Mouse (Mus musculus) heart, embryonic 14.5 days (tissue): ENCODE data around the gene Nol6. TPM values are rescaled to one million over a fixed set of nuclear protein-coding genes. Genes with fewer than 3 reads are reported as not detected.

Experiments used
- ATAC-seq: fragments of 200-750 bp; cut with Nextera tagmentation; 2 replicates; pipeline ENCODE4 v1.8.0; 2017; ENCODE audit warnings: low read depth, moderate TSS enrichment; ENCODE audit not compliant: insufficient number of reproducible peaks, insufficient read depth, low FRiP score
- H3K27ac ChIP-seq, 2 experiments: fragments of 200-500 bp in 1 of 2; fragments of 300-500 bp in 1 of 2; sonication (generic) in 1 of 2; replicated peaks in 1 of 2; 2 replicates each; pipeline ENCODE4 v1.5.1; 2012 to 2014; ENCODE audit warnings: low read depth in 2 of 2, low read length in 2 of 2, control low read depth in 1 of 2, mild to moderate bottlenecking in 1 of 2, mixed read lengths in 1 of 2; ENCODE audit not compliant: control insufficient read depth in 1 of 2, insufficient read depth in 1 of 2
- H3K27me3 ChIP-seq: fragments of 300-500 bp; sonication (generic); 2 replicates; pipeline ENCODE4 v1.6.1; 2014; ENCODE audit warnings: mild to moderate bottlenecking, low read length, control low read depth; ENCODE audit not compliant: control insufficient read depth, insufficient read depth
- H3K36me3 ChIP-seq: fragments of 300-500 bp; sonication (generic); 2 replicates; pipeline ENCODE4 v1.6.1; 2014; ENCODE audit warnings: mild to moderate bottlenecking, control low read depth, low read length, mixed read lengths; ENCODE audit not compliant: control insufficient read depth, insufficient read depth
- H3K4me1 ChIP-seq, 2 experiments: fragments of 200-500 bp in 1 of 2; fragments of 300-500 bp in 1 of 2; sonication (generic) in 1 of 2; 2 replicates each; pipeline ENCODE4 v1.6.1; 2012 to 2014; ENCODE audit warnings: low read length in 2 of 2, control low read depth in 1 of 2, mixed read lengths in 1 of 2; ENCODE audit not compliant: control insufficient read depth in 2 of 2, insufficient read depth in 2 of 2
- H3K4me2 ChIP-seq: fragments of 300-500 bp; sonication (generic); 2 replicates; pipeline ENCODE4 v1.6.1; 2014; ENCODE audit warnings: mild to moderate bottlenecking, low read length
- H3K4me3 ChIP-seq, 2 experiments: fragments of 200-500 bp in 1 of 2; fragments of 300-500 bp in 1 of 2; sonication (generic) in 1 of 2; 2 replicates each; pipeline ENCODE4 v1.5.1; 2012 to 2014; ENCODE audit warnings: low read length in 2 of 2, mild to moderate bottlenecking in 2 of 2, control low read depth in 1 of 2, low read depth in 1 of 2, moderate library complexity in 1 of 2; ENCODE audit not compliant: control insufficient read depth in 1 of 2, insufficient read depth in 1 of 2
- H3K9ac ChIP-seq: fragments of 300-500 bp; sonication (generic); 2 replicates; pipeline ENCODE4 v1.6.1; 2014; ENCODE audit warnings: mild to moderate bottlenecking, low read length
- H3K9me3 ChIP-seq: fragments of 300-500 bp; sonication (generic); 2 replicates; pipeline ENCODE4 v1.6.1; 2016; ENCODE audit warnings: low read length, control low read depth; ENCODE audit not compliant: control insufficient read depth
- WGBS: fragments of 180-500 bp; shearing (Covaris S2); extraction: QIAGEN DNeasy Blood & Tissue Kit; methylation state at CpG from one replicate; pipeline ENCODE4 v1.1.7; 2014; 5-methylcytosine and 5-hydroxymethylcytosine counted together
- polyA plus RNA-seq: library from polyadenylated mRNA; unstranded; fragments of >200 nt; fragmentation: Nextera tagmentation; extraction: Ambion mirVana; gene quantifications from 2 replicates; pipeline ENCODE4 v1.2.1, GENCODE M21; 2014

Nol6 gene
- 12.4 and 14.6 TPM in 2 replicates for polyA plus RNA-seq

GRCm38 (mm10) chr4:41124180-41124951 lies at the start of gene Nol6:
Nol6 (minus strand) TSS chr4:41124455.
- WGBS: 3% methylated on average over 29 of the region's 29 CpGs

DNA sequence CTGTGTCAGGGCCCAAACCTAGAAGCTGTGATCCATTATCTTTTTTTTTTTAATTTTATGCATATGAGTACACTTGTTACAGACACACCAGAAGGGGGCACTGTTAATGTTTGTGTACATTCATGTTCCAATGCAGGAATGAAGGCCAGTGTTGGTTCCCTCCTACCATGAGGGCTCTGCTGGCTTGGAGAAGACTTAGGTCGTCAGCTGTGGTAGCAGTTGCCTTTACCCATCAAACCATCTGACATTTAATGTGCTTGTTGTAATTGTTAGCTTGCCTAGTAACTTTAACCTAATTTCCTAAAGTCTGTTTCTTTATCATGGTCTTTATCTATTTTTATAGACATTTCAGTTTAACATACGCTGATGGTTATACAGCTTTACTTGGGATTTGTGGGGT lies 46.7 kb upstream of the Nol6 start:
- 88% methylated on average over 2 of the region's 2 CpGs for WGBS
- peaks cover 37% of the 10 kb centered on the region for H3K36me3 ChIP-seq
- no peaks in the 10 kb centered on the region for H3K9me3 ChIP-seq
- no peak overlapping the region for H3K4me2 ChIP-seq
- no peak for ATAC-seq
- no peak overlapping the region for H3K27ac ChIP-seq
- no peaks in the 10 kb centered on the region for H3K4me1 ChIP-seq
- H3K4me3 ChIP-seq: no peak overlapping the region
- no peaks in the 10 kb centered on the region for H3K27me3 ChIP-seq
- no peak overlapping the region for H3K9ac ChIP-seq

More at GRCm38 (mm10) chr4:41124180-41124951, at the start of gene Nol6:
- Histone ChIP-seq H3K4me3 (peak within 1 kb of the TSS; percentile 67 to 91), H3K36me3 (peaks cover 38% of the 10 kb centered on the region), H3K4me2 (peak within 1 kb of the TSS; percentile 89), H3K9ac (peak within 1 kb of the TSS; percentile 77), H3K9me3 (no peaks in the 10 kb centered on the region), H3K27me3 (no peaks in the 10 kb centered on the region; the same call in 1 of the 2 replicates), H3K4me1 (peaks cover 4 to 9% of the 10 kb centered on the region in 2 experiments; a peak in 3 of 4 replicates), H3K27ac (no peak within 1 kb of the TSS; a peak in 1 of 4 replicates)
- peak; percentile 99 for ATAC-seq

DNA sequence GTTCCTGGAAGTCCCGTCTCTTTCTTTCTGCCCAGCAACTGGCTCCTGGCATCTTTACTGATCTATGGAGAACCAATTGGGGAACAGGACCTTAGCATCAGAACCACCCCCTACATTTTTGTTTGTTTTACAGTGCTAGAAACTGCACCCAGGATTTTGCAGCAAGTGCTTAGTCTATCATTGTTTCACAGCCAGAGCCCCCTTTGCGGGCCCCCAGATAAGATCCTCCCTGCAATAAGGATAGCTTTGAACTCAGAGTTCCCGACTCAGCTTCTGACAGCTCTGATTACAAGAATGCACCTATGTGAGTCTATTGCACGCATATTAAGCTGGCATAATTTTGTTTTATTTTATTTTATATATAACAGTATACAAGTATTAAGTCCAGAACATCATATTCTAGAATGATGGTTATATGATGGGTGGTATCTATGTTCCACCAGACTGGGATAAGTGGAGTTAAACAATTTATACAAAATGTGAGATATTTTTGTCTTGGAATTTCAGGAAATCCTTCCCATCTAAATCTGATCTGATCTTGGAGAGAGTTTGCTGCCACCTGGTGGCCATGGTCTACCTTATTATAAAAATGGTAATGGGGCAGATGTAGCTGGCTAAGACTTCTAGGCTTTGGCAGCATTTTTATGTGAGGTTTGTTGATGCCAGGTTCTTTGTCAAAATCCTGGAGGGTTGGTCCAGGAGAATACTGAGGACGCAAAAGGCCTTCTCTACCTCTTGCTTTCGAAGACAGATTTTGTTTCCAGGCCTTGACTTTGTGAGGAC lies 41.6 kb upstream of the Nol6 start:
- WGBS: 53% methylated on average over 6 of the region's 6 CpGs
- Histone ChIP-seq H3K36me3 (peaks cover 16% of the 10 kb centered on the region; the same call in 1 of the 2 replicates), H3K9me3 (no peaks in the 10 kb centered on the region), H3K27me3 (no peaks in the 10 kb centered on the region), H3K9ac (no peak overlapping the region), H3K27ac (0 out of 4 replicates have a peak overlapping the region, but pooled peaks of 1 of the 2 experiments have one; percentile 21), H3K4me1 (peaks cover 0 to 7% of the 10 kb centered on the region in 2 experiments; a peak in 3 of 4 replicates), H3K4me3 (no peak overlapping the region), H3K4me2 (no peak overlapping the region)
- no peak for ATAC-seq

GRCm38 (mm10) chr4:41164974-41165373 lies 40.7 kb upstream of the Nol6 start:
- no peak for ATAC-seq
- WGBS: 43% methylated on average over 2 of the region's 2 CpGs

DNA sequence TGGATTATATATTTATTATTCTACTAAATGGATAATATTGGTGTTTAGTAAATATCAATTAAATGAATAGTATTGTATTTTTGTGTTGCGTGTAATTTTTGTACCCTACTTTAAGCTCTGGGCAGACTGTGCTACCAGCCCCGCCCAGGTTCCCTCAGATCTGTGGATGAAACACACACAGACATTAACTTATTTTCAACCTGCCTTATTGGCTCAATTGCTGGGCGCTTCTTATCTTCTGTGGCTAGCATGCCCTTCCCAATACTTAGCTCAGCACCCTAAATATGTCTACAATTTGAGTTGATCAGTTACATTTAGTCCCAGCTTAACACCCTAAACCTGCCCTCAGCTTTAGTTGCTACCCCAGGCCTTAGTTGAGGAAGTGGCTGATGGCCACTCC lies 37.0 kb upstream of the Nol6 start:
- no peak overlapping the region for H3K4me2 ChIP-seq
- H3K9me3 ChIP-seq: no peaks in the 10 kb centered on the region
- 0 out of 2 replicates have a peak, but pooled peaks cover 2% of the 10 kb centered on the region for H3K36me3 ChIP-seq
- H3K4me1 ChIP-seq: peaks cover 0 to 17% of the 10 kb centered on the region in 2 experiments; a peak in 3 of 4 replicates
- ATAC-seq: no peak
- no peak overlapping the region for H3K9ac ChIP-seq
- H3K4me3 ChIP-seq: no peak overlapping the region
- no peaks in the 10 kb centered on the region for H3K27me3 ChIP-seq
- no peak overlapping the region for H3K27ac ChIP-seq
- 92% methylated on average over 3 of the region's 3 CpGs for WGBS

More at GRCm38 (mm10) chr4:41164974-41165373, 40.7 kb upstream of the Nol6 start:
- Histone ChIP-seq H3K9ac (no peak overlapping the region), H3K4me1 (peaks cover 0 to 7% of the 10 kb centered on the region in 2 experiments; a peak in 3 of 4 replicates), H3K9me3 (no peaks in the 10 kb centered on the region), H3K27me3 (no peaks in the 10 kb centered on the region), H3K4me3 (no peak overlapping the region), H3K4me2 (no peak overlapping the region), H3K36me3 (peaks cover 15% of the 10 kb centered on the region; the same call in 1 of the 2 replicates), H3K27ac (no peak overlapping the region)

DNA sequence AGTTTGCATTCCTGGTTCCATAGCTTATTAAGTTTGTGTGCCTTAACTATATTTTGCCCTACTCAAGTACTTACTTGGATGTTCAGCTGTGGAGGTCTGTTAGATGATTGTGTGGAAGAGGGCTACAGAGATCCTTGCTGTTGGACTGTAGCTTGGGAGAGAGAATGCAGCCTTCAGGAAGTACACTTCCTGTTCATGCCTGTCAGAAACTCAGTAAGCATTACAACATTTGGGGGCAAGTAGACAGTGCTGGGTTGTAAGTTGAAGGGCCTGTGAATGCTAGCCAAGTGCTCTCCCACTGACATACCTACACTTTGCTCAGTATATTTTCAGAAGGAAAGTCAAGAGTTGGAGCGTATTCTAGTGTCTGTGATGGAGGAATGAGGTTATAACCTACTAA lies 34.0 kb upstream of the Nol6 start:
- H3K4me1 ChIP-seq: peaks cover 0 to 10% of the 10 kb centered on the region in 2 experiments; a peak in 3 of 4 replicates
- no peaks in the 10 kb centered on the region for H3K9me3 ChIP-seq
- 95% methylated on average over 1 of the region's 1 CpGs for WGBS
- no peak overlapping the region for H3K4me2 ChIP-seq
- H3K36me3 ChIP-seq: no peaks in the 10 kb centered on the region
- H3K27ac ChIP-seq: peak overlapping the region in 1 of 2 experiments; percentile 9; a peak in 1 of 4 replicates
- no peaks in the 10 kb centered on the region for H3K27me3 ChIP-seq
- no peak overlapping the region for H3K9ac ChIP-seq
- H3K4me3 ChIP-seq: no peak overlapping the region
- no peak for ATAC-seq

DNA sequence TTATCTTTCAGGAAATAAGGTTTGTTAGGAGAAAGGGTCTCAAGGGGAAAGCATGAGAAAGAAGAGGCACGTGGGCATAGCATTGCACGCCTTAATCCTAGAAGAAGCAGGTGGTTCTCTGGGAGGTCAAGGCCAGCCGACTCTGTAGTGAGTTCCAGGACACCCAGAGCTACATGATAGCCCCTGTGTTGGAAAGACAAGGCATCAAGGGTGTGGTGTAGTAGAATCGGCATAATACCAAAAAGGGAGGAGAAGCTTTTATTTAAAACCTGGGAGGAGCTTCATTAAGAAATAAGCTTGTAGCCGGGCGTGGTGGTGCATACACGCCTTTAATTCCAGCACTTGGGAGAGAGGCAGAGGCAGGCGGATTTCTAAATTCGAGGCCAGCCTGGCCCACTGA lies 32.7 kb upstream of the Nol6 start:
- H3K4me2 ChIP-seq: no peak overlapping the region
- no peak overlapping the region for H3K27ac ChIP-seq
- H3K36me3 ChIP-seq: no peaks in the 10 kb centered on the region
- no peak overlapping the region for H3K4me3 ChIP-seq
- peaks cover 0 to 10% of the 10 kb centered on the region in 2 experiments; a peak in 3 of 4 replicates for H3K4me1 ChIP-seq
- no peaks in the 10 kb centered on the region for H3K27me3 ChIP-seq
- WGBS: 82% methylated on average over 9 of the region's 9 CpGs
- H3K9ac ChIP-seq: no peak overlapping the region
- no peak for ATAC-seq
- no peaks in the 10 kb centered on the region for H3K9me3 ChIP-seq
